Mouse (Mus musculus) CD4-positive helper T cell, adult 2 months (primary cell): ENCODE data around the gene Crx.

Experiments used
- DNase-seq: peaks from one replicate; pipeline ENCODE4 v3.0.0-alpha.2; 2012; ENCODE audit warnings: low read depth, missing footprints, low spot score

The Crx gene

GRCm38 (mm10) chr7:15859657-15860056, 20.1 kb downstream of the Crx start:
- no peak for DNase-seq

GRCm38 (mm10) chr7:15839578-15839977, 40.2 kb downstream of the Crx start, which contains the start of gene Obox6:
TSS of gene Obox6 (minus strand) at chr7:15839678.
- DNase-seq = no peak
